Mouse (Mus musculus): ENCODE measurements around the gene Xpo6.

The Xpo6 gene

GRCm38 (mm10) chr7:126127673-126128072, 72.6 kb downstream of the Xpo6 start:
- DNase-seq (ENCODE audit: low read depth, low spot score) = no peak

GRCm38 (mm10) chr7:126126502-126126901, 73.8 kb downstream of the Xpo6 start:
- DNase-seq (ENCODE audit: low read depth, low spot score) = peak; percentile 37

- no peak for DNase-seq (ENCODE audit: low read depth, low spot score)
These were observed 78.8 kb downstream of the Xpo6 start for GRCm38 (mm10) chr7:126121533-126121932.

GRCm38 (mm10) chr7:126119819-126120218, 80.5 kb downstream of the Xpo6 start:
- DNase-seq (ENCODE audit: low read depth, low spot score) = peak; percentile 31

- no peak for DNase-seq (ENCODE audit: low read depth, low spot score)
These were observed 87.0 kb downstream of the Xpo6 start for GRCm38 (mm10) chr7:126113263-126113662.

- DNase-seq (ENCODE audit: low read depth, low spot score) = no peak
These were observed 89.1 kb downstream of the Xpo6 start for GRCm38 (mm10) chr7:126111230-126111629.

GRCm38 (mm10) chr7:126109898-126110297, 90.4 kb downstream of the Xpo6 start:
- no peak for DNase-seq (ENCODE audit: low read depth, low spot score)

GRCm38 (mm10) chr7:126100440-126100839, 99.9 kb downstream of the Xpo6 start:
- no peak for DNase-seq (ENCODE audit: low read depth, low spot score)

- no peak for DNase-seq (ENCODE audit: low read depth, low spot score)
These were observed 100.5 kb downstream of the Xpo6 start for GRCm38 (mm10) chr7:126099835-126100234.

- no peak for DNase-seq (ENCODE audit: low read depth, low spot score)
These were observed 101.0 kb downstream of the Xpo6 start for GRCm38 (mm10) chr7:126099163-126099775.

GRCm38 (mm10) chr7:126097219-126097915, 102.9 kb downstream of the Xpo6 start:
- DNase-seq (ENCODE audit: low read depth, low spot score) = no peak

- no peak for DNase-seq (ENCODE audit: low read depth, low spot score)
These were observed 103.7 kb downstream of the Xpo6 start for GRCm38 (mm10) chr7:126096596-126096995.

- DNase-seq (ENCODE audit: low read depth, low spot score) = no peak
These were observed 105.6 kb downstream of the Xpo6 start for GRCm38 (mm10) chr7:126094738-126095137.

- DNase-seq (ENCODE audit: low read depth, low spot score) = no peak
These were observed 107.1 kb downstream of the Xpo6 start for GRCm38 (mm10) chr7:126093162-126093561.

- peak; percentile 70 for DNase-seq (ENCODE audit: low read depth, low spot score)
These were observed 110.5 kb downstream of the Xpo6 start for GRCm38 (mm10) chr7:126089782-126090181.

- no peak for DNase-seq (ENCODE audit: low read depth, low spot score)
These were observed 112.1 kb downstream of the Xpo6 start for GRCm38 (mm10) chr7:126088155-126088554.

- DNase-seq (ENCODE audit: low read depth, low spot score) = no peak
These were observed 112.7 kb downstream of the Xpo6 start for GRCm38 (mm10) chr7:126087602-126088001.

- no peak for DNase-seq (ENCODE audit: low read depth, low spot score)
These were observed 114.0 kb downstream of the Xpo6 start for GRCm38 (mm10) chr7:126086321-126086741.

GRCm38 (mm10) chr7:126085154-126085553, 115.1 kb downstream of the Xpo6 start:
- DNase-seq (ENCODE audit: low read depth, low spot score) = no peak

- no peak for DNase-seq (ENCODE audit: low read depth, low spot score)
These were observed 116.3 kb downstream of the Xpo6 start for GRCm38 (mm10) chr7:126083980-126084348.

- DNase-seq (ENCODE audit: low read depth, low spot score) = no peak
These were observed 116.8 kb downstream of the Xpo6 start for GRCm38 (mm10) chr7:126083341-126083979.

GRCm38 (mm10) chr7:126082286-126082741, 118.0 kb downstream of the Xpo6 start, which contains the start of gene Gsg1l:
Gsg1l (minus strand) TSS chr7:126082411.
- DNase-seq (ENCODE audit: low read depth, low spot score) = no peak

Data from A20 (cell line).